Mouse (Mus musculus): ENCODE results near the gene Gabarapl2. TPM values are rescaled to one million over a fixed set of nuclear protein-coding genes. Genes with fewer than 3 reads are reported as not detected.
A peak's percentile ranks its signal among the peaks of the same experiment; 100 is the strongest.

Gabarapl2 gene
- polyA plus RNA-seq, 1 experiment from 2014 or later, result 469 TPM

DNA sequence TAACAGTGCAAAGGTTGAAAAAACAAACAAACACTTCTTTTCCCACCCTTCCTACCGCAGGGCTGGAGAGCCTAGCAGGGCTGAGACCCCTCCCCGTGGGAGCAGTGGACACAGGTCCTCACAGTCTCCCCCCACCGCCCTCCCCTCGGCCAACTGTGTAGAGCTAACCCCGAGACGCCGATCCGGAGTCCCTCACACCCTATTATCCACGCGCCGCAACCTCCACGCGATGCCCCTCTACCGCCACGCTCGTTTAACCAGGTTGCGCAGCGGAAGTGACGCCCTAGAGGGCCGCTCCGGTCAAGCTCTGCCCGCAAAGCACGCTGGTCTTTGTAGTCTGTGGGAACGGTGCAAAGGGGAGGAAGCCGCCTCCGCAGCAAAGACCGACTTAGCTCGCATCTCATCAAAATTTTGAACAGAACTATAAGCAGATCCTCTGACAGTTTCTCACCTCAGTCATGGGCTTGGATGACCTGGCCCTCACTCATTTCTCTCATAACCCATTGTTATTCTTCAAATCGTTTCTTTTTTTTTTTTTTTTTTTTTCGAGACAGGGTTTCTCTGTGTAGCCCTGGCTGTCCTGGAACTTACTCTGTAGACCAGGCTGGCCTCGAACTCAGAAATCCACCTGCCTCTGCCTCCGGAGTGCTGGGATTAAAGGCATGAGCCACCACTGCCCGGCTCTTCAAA lies 51.7 kb downstream of the Gabarapl2 start, which contains the start of gene Adat1:
Gene Adat1, minus strand, starts transcription at position 290 of the 690 bp plus-strand sequence.
- WGBS, result 5% methylated on average over 33 of the region's 33 CpGs
- Histone ChIP-seq H3K27ac (ENCODE audit: low read length) (no peak within 1 kb of the TSS), H3K36me3 (ENCODE audit: control insufficient read depth, insufficient read depth, low read length) (peaks cover 22% of the 10 kb centered on the region; the same call in 1 of the 2 replicates), H3K4me2 (ENCODE audit: low read length) (peak within 1 kb of the TSS; percentile 73), H3K9ac (ENCODE audit: low read depth, low read length) (peak within 1 kb of the TSS; percentile 80), H3K4me3 (ENCODE audit: low read depth, low read length) (peak within 1 kb of the TSS; percentile 68), H3K27me3 (ENCODE audit: control insufficient read depth, insufficient read depth, low read depth, low read length) (no peaks in the 10 kb centered on the region), H3K9me3 (replicated peaks; ENCODE audit: control insufficient read depth, low read length, poor library complexity, severe bottlenecking) (no peaks in the 10 kb centered on the region), H3K4me1 (ENCODE audit: control insufficient read depth, insufficient read depth, low read length) (peaks cover 6% of the 10 kb centered on the region)
- peak; percentile 97 for ATAC-seq

DNA sequence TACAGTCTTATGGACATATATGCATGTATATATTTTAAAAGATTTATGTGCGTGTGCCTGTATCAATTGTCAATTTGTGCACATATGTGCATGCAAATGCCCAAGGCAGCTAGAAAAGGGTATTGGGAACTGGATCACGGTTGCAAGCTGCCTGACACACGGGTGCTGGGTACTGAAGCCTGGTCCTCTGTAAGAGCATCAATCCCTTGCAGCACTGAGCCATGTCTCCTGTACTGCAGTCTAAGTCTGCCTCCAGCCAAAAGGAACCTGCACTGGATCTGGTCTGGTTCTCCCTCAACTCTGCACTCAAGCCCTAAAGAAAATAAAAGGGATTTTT lies 52.2 kb downstream of the Gabarapl2 start:
- Histone ChIP-seq H3K27me3 (ENCODE audit: control insufficient read depth, insufficient read depth, low read depth, low read length) (no peaks in the 10 kb centered on the region), H3K9ac (ENCODE audit: low read depth, low read length) (no peak overlapping the region), H3K4me1 (ENCODE audit: control insufficient read depth, insufficient read depth, low read length) (peaks cover 6% of the 10 kb centered on the region), H3K4me3 (ENCODE audit: low read depth, low read length) (peak overlapping the region; percentile 68; the same call in 1 of the 2 replicates), H3K36me3 (ENCODE audit: control insufficient read depth, insufficient read depth, low read length) (peaks cover 25% of the 10 kb centered on the region; the same call in 1 of the 2 replicates), H3K4me2 (ENCODE audit: low read length) (peak overlapping the region; percentile 73; the same call in 1 of the 2 replicates), H3K27ac (ENCODE audit: low read length) (no peak overlapping the region), H3K9me3 (replicated peaks; ENCODE audit: control insufficient read depth, low read length, poor library complexity, severe bottlenecking) (no peaks in the 10 kb centered on the region)
- 79% methylated on average over 3 of the region's 3 CpGs for WGBS
- ATAC-seq, result peak; percentile 33; the same call in 1 of the 2 replicates

Other genes with a start within 250 kb of the Gabarapl2 start
- not detected in 2 replicates for gene Ctrb1, start 249.7 kb upstream of the Gabarapl2 start, polyA plus RNA-seq (2015; fragmentation: Nextera tagmentation; extraction: Ambion mirVana)
- 41.5 and 43.3 TPM in 2 replicates for gene Bcar1, start 196.9 kb upstream of the Gabarapl2 start, polyA plus RNA-seq (2015; fragmentation: Nextera tagmentation; extraction: Ambion mirVana)
- 222 and 233 TPM in 2 replicates for gene Cfdp1, start 86.4 kb upstream of the Gabarapl2 start, polyA plus RNA-seq (2015; fragmentation: Nextera tagmentation; extraction: Ambion mirVana)
- 3.8 TPM in 2 replicates for gene Tmem170, start 64.0 kb upstream of the Gabarapl2 start, polyA plus RNA-seq (2015; fragmentation: Nextera tagmentation; extraction: Ambion mirVana)
- gene Chst5, start 30.3 kb upstream of the Gabarapl2 start, polyA plus RNA-seq (2015; fragmentation: Nextera tagmentation; extraction: Ambion mirVana), result 2.7 and 4.1 TPM in 2 replicates
- gene Tmem231, start 6.8 kb upstream of the Gabarapl2 start, polyA plus RNA-seq (2015; fragmentation: Nextera tagmentation; extraction: Ambion mirVana), result 20.9 and 22.4 TPM in 2 replicates
- gene Adat1, start 51.6 kb downstream of the Gabarapl2 start, polyA plus RNA-seq (2015; fragmentation: Nextera tagmentation; extraction: Ambion mirVana), result 8.0 and 9.2 TPM in 2 replicates
- gene Kars, start 70.6 kb downstream of the Gabarapl2 start, polyA plus RNA-seq (2015; fragmentation: Nextera tagmentation; extraction: Ambion mirVana), result 162 TPM in 2 replicates
- gene Terf2ip, start 70.7 kb downstream of the Gabarapl2 start, polyA plus RNA-seq (2015; fragmentation: Nextera tagmentation; extraction: Ambion mirVana), result 75.4 and 76.9 TPM in 2 replicates
- gene Gm6793, start 74.3 kb downstream of the Gabarapl2 start, polyA plus RNA-seq (2015; fragmentation: Nextera tagmentation; extraction: Ambion mirVana), result 0.59 and 1.2 TPM in 2 replicates

Data from midbrain, embryonic 16.5 days (tissue).